Mouse (Mus musculus) ES-Bruce4 (cell line): ENCODE results near the gene Thbd.

ENCODE experiments used
- CTCF ChIP-seq: IDR thresholded peaks from one replicate; pipeline ENCODE4 v1.8.1; 2011; ENCODE audit warnings: low read depth, low read length
- EP300 ChIP-seq: IDR thresholded peaks from 2 replicates; pipeline ENCODE4 v1.6.1; 2011; ENCODE audit warnings: low read depth, low read length; ENCODE audit not compliant: insufficient read depth
- POLR2A ChIP-seq: IDR thresholded peaks from one replicate; pipeline ENCODE4 v1.8.1; 2011; ENCODE audit warnings: low read length; ENCODE audit not compliant: insufficient read depth

GRCm38 (mm10) chr2:148442172-148442571, 34.2 kb upstream of the Thbd start:
- TF ChIP-seq CTCF (no peak), EP300 (no peak), POLR2A (no peak)
